In the genomic region with DNA sequence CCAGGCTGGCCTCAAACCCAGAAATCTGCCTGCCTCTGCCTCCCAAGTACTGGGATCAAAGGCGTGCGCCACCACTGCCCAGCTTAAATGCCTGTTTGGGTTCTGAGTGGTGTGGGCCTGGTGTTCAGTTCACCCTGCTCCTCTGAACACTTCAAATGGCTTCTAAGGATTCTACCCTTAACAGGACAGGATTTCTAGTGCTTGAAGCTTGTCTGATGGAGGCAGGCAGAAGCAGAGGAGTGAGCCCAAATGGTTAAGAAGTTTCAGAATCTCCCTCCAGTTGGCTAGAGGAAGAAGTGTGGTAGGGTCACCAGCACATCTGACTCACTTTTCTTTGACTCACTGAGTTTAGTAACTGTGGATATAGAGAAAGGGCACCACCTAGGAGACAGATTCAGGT, we compare ENCODE assay signal across 9 mouse cellular contexts. TPM values are rescaled to one million over a fixed set of nuclear protein-coding genes. Genes with fewer than 3 reads are reported as not detected.
DNase-seq lines count a peak whose midpoint lies in the region; ATAC-seq and TF ChIP-seq lines count a peak whose summit lies in the region.
"Had no signal": no experiment of that assay in that cellular context is flagged by ENCODE, and none has a peak within 500 bp of the region (broad histone marks: within the 10 kb centered on the region; RNA-seq: fewer than 3 reads in every experiment).

No protein-coding gene starts in this region.

- intact Hi-C loops in heart, adult 2 months (cut with DNase I), result no loop called here

- no peak overlapping the region for H3K9ac ChIP-seq in heart, adult 2 months (ENCODE audit: low read depth, low read length)
- H3K9ac ChIP-seq in embryonic facial prominence, embryonic 11.5 days (replicated peaks; ENCODE audit: low read length), result no peak overlapping the region
- no peak overlapping the region for H3K9ac ChIP-seq in limb, embryonic 13.5 days

- peak overlapping the region; percentile 83 for H3K27ac ChIP-seq in heart, adult 2 months
- 0 out of 2 replicates have a peak overlapping the region, but pooled peaks have one; percentile 16 for H3K27ac ChIP-seq in embryonic facial prominence, embryonic 11.5 days (replicated peaks; ENCODE audit: low read depth, low read length)
- peak overlapping the region; percentile 98 for H3K27ac ChIP-seq in limb, embryonic 13.5 days

- H3K9me3 ChIP-seq in embryonic facial prominence, embryonic 11.5 days (replicated peaks; ENCODE audit: control insufficient read depth, low read length), result no peaks in the 10 kb centered on the region
- H3K9me3 ChIP-seq in limb, embryonic 13.5 days, result no peaks in the 10 kb centered on the region

- H3K4me2 ChIP-seq in embryonic facial prominence, embryonic 11.5 days (ENCODE audit: low read depth, low read length), result peak overlapping the region; percentile 3; the same call in 1 of the 2 replicates
- H3K4me2 ChIP-seq in limb, embryonic 13.5 days (replicated peaks), result peak overlapping the region; percentile 91

- H3K36me3 ChIP-seq in heart, adult 2 months (ENCODE audit: control insufficient read depth, insufficient read depth, low read length), result no peaks in the 10 kb centered on the region; the same call in 1 of the 2 replicates
- H3K36me3 ChIP-seq in embryonic facial prominence, embryonic 11.5 days (replicated peaks; ENCODE audit: control insufficient read depth, insufficient read depth, low read depth, low read length), result no peaks in the 10 kb centered on the region; the same call in 1 of the 2 replicates
- peaks cover 16% of the 10 kb centered on the region for H3K36me3 ChIP-seq in limb, embryonic 13.5 days

- H3K27me3 ChIP-seq in heart, adult 2 months (ENCODE audit: control insufficient read depth, insufficient read depth, low read length), result no peaks in the 10 kb centered on the region
- H3K27me3 ChIP-seq in embryonic facial prominence, embryonic 11.5 days (ENCODE audit: control insufficient read depth, insufficient read depth, low read length), result no peaks in the 10 kb centered on the region
- no peaks in the 10 kb centered on the region for H3K27me3 ChIP-seq in limb, embryonic 13.5 days

- no peak for DNase-seq in heart, adult 2 months
- no peak for DNase-seq in heart, adult 9 months (ENCODE audit: low spot score in 2 of 2)
- DNase-seq in 3T3-L1 (ENCODE audit: low read depth, low spot score), result peak; percentile 66
- DNase-seq in embryonic facial prominence, embryonic 11.5 days (ENCODE audit: low spot score), result no peak
- DNase-seq in left cerebral cortex, adult 9 months (ENCODE audit: low spot score in 2 of 2), result no peak
- no peak for DNase-seq in embryo, embryonic 9.5 days (ENCODE audit: extremely low spot score)
- DNase-seq in layer of hippocampus, adult 9-10 months (ENCODE audit: low spot score), result no peak
- DNase-seq: thymus, adult 2 months had no signal

- TF ChIP-seq POLR2A in heart, adult 2 months (IDR thresholded peaks at IDR 0.05; ENCODE audit: insufficient read depth, low read depth, low read length), result no peak

- no peak overlapping the region for H3K4me3 ChIP-seq in heart, adult 2 months
- no peak overlapping the region for H3K4me3 ChIP-seq in embryonic facial prominence, embryonic 11.5 days (ENCODE audit: low read depth, low read length)
- H3K4me3 ChIP-seq in limb, embryonic 13.5 days, result peak overlapping the region; percentile 36; the same call in 1 of the 2 replicates

- H3K4me1 ChIP-seq in heart, adult 2 months (ENCODE audit: control insufficient read depth, insufficient read depth, low read length), result peaks cover 23% of the 10 kb centered on the region
- peaks cover 17% of the 10 kb centered on the region for H3K4me1 ChIP-seq in embryonic facial prominence, embryonic 11.5 days (ENCODE audit: control insufficient read depth, insufficient read depth, low read length)
- peaks cover 45% of the 10 kb centered on the region for H3K4me1 ChIP-seq in limb, embryonic 13.5 days

- ATAC-seq in embryonic facial prominence, embryonic 11.5 days (replicated peaks; ENCODE audit: insufficient number of reproducible peaks, low FRiP score, low TSS enrichment, low read depth), result no peak
- no peak for ATAC-seq in limb, embryonic 13.5 days (ENCODE audit: low FRiP score, low read depth)

- no peak for TF ChIP-seq CTCF in heart, adult 2 months (IDR thresholded peaks at IDR 0.05)

- H3K79me2 ChIP-seq in heart, adult 2 months (replicated peaks; ENCODE audit: control insufficient read depth, insufficient read depth, low read length), result peaks cover 8% of the 10 kb centered on the region; the same call in 1 of the 2 replicates

- 91% methylated on average over 2 of the region's 2 CpGs for WGBS in heart, adult 2 months
- WGBS in embryonic facial prominence, embryonic 11.5 days, result 81% methylated on average over 2 of the region's 2 CpGs
- WGBS in limb, embryonic 13.5 days, result 81% methylated on average over 2 of the region's 2 CpGs

- TF ChIP-seq EP300 in heart, adult 2 months (IDR thresholded peaks at IDR 0.05; ENCODE audit: insufficient read depth, low read depth, low read length), result no peak

RNA-seq across cellular contexts. Expression of gene Hdgf, which starts 3.3 kb away (rescaled TPM):
- 100 to 1,000 TPM; 106 to 125 TPM for total RNA-seq in heart, adult 2 months (2021)
- 61.6 and 99.5 TPM in 2 replicates for polyA plus RNA-seq in heart, adult 2 months (2012; rRNA removed)
- polyA plus RNA-seq in embryonic facial prominence, embryonic 11.5 days (2014; fragmentation: Nextera tagmentation; extraction: Ambion mirVana), result 269 and 289 TPM in 2 replicates
- 205 and 221 TPM in 2 replicates for polyA plus RNA-seq in limb, embryonic 13.5 days (2015; fragmentation: Nextera tagmentation; extraction: Ambion mirVana)

RNA-seq across cellular contexts. Expression of gene Mrpl24, which starts 9.9 kb away (rescaled TPM):
- total RNA-seq in heart, adult 2 months (2021), result 10 to 100 TPM; 70.4 to 71.9 TPM
- polyA plus RNA-seq in heart, adult 2 months (2012; rRNA removed), result 53.3 and 88.7 TPM in 2 replicates
- 73.6 and 79.3 TPM in 2 replicates for polyA plus RNA-seq in embryonic facial prominence, embryonic 11.5 days (2014; fragmentation: Nextera tagmentation; extraction: Ambion mirVana)
- 66.5 and 73.9 TPM in 2 replicates for polyA plus RNA-seq in limb, embryonic 13.5 days (2015; fragmentation: Nextera tagmentation; extraction: Ambion mirVana)

RNA-seq across cellular contexts. Expression of gene Isg20l2, which starts 20.7 kb away (rescaled TPM):
- 10 to 100 TPM; 10.6 to 10.9 TPM for total RNA-seq in heart, adult 2 months (2021)
- polyA plus RNA-seq in heart, adult 2 months (2012; rRNA removed), result 6.2 and 10.8 TPM in 2 replicates
- 51.5 and 52.3 TPM in 2 replicates for polyA plus RNA-seq in embryonic facial prominence, embryonic 11.5 days (2014; fragmentation: Nextera tagmentation; extraction: Ambion mirVana)
- polyA plus RNA-seq in limb, embryonic 13.5 days (2015; fragmentation: Nextera tagmentation; extraction: Ambion mirVana), result 65.5 and 66.7 TPM in 2 replicates

RNA-seq across cellular contexts. Expression of gene Rrnad1, which starts 21.1 kb away (rescaled TPM):
- 1 to 10 TPM; 4.7 to 5.5 TPM for total RNA-seq in heart, adult 2 months (2021)
- polyA plus RNA-seq in heart, adult 2 months (2012; rRNA removed), result 17.2 and 18.7 TPM in 2 replicates
- 13.5 and 16.0 TPM in 2 replicates for polyA plus RNA-seq in embryonic facial prominence, embryonic 11.5 days (2014; fragmentation: Nextera tagmentation; extraction: Ambion mirVana)
- 22.3 and 23.6 TPM in 2 replicates for polyA plus RNA-seq in limb, embryonic 13.5 days (2015; fragmentation: Nextera tagmentation; extraction: Ambion mirVana)

RNA-seq across cellular contexts. Expression of gene Prcc, which starts 24.0 kb away (rescaled TPM):
- total RNA-seq in heart, adult 2 months (2021), result 10 to 100 TPM; 46.7 to 50.7 TPM
- polyA plus RNA-seq in heart, adult 2 months (2012; rRNA removed), result 27.6 and 35.9 TPM in 2 replicates
- 21.5 and 21.7 TPM in 2 replicates for polyA plus RNA-seq in embryonic facial prominence, embryonic 11.5 days (2014; fragmentation: Nextera tagmentation; extraction: Ambion mirVana)
- polyA plus RNA-seq in limb, embryonic 13.5 days (2015; fragmentation: Nextera tagmentation; extraction: Ambion mirVana), result 17.1 and 18.7 TPM in 2 replicates

Comparison
In these comparisons a context has a peak if more than half of its experiments do, and no peak if none do; other contexts are left out.
1. H3K27ac ChIP-seq: peak in every context shown above with its lines; median percentile 98 in limb, embryonic 13.5 days; 83 in heart, adult 2 months; 16 in embryonic facial prominence, embryonic 11.5 days.